8 mouse cellular contexts compared by ENCODE assay signal in genomic region chr7:81827806-81828667, GRCm38 (mm10). TPM values are rescaled to one million over a fixed set of nuclear protein-coding genes. Genes with fewer than 3 reads are reported as not detected.
DNase-seq lines count a peak whose midpoint lies in the region; ATAC-seq and TF ChIP-seq lines count a peak whose summit lies in the region.

No protein-coding gene starts in this region.

- H3K9ac ChIP-seq in heart, adult 2 months (ENCODE audit: low read depth, low read length) = peak overlapping the region; percentile 93
- peak overlapping the region; percentile 80 for H3K9ac ChIP-seq in ES-E14 (ENCODE audit: insufficient read depth, low read depth, low read length, poor library complexity, severe bottlenecking)
- peak overlapping the region; percentile 87 for H3K9ac ChIP-seq in forebrain, embryonic 12.5 days
- H3K9ac ChIP-seq in kidney, embryonic 16.5 days (replicated peaks; ENCODE audit: low read length) = peak overlapping the region; percentile 75
- H3K9ac ChIP-seq in midbrain, embryonic 13.5 days (replicated peaks) = peak overlapping the region; percentile 90

- intact Hi-C loops in heart, adult 2 months (cut with DNase I) = loop anchor here (2.0 kb wide), 2 partner anchors 35 to 105 kb away; no protein-coding TSS in a partner anchor
- intact Hi-C loops in gastrocnemius, postnatal 36 days (cut with DNase I) = loop anchor here (5.0 kb wide), 1 partner anchor 34 kb away; no protein-coding TSS in a partner anchor

- no peak for TF ChIP-seq EP300 in heart, adult 2 months (IDR thresholded peaks at IDR 0.05; ENCODE audit: insufficient read depth, low read depth, low read length)

- 13% methylated on average over 17 of the region's 17 CpGs for WGBS in heart, adult 2 months
- 21% methylated on average over 17 of the region's 17 CpGs for whole genome bisulfite sequencing in forebrain, embryonic 12.5 days
- 24% methylated on average over 17 of the region's 17 CpGs for WGBS in kidney, embryonic 16.5 days
- 27% methylated on average over 17 of the region's 17 CpGs for WGBS in midbrain, embryonic 13.5 days

- H3K36me3 ChIP-seq in heart, adult 2 months (ENCODE audit: control insufficient read depth, insufficient read depth, low read length) = peaks cover 21% of the 10 kb centered on the region
- H3K36me3 ChIP-seq in ES-E14 (ENCODE audit: control insufficient read depth, insufficient read depth, low read length, poor library complexity, severe bottlenecking) = 0 out of 2 replicates have a peak, but pooled peaks cover 2% of the 10 kb centered on the region
- H3K36me3 ChIP-seq in forebrain, embryonic 12.5 days (replicated peaks) = no peaks in the 10 kb centered on the region
- no peaks in the 10 kb centered on the region for H3K36me3 ChIP-seq in kidney, embryonic 16.5 days (ENCODE audit: insufficient read depth, low read length)
- no peaks in the 10 kb centered on the region for H3K36me3 ChIP-seq in midbrain, embryonic 13.5 days

- H3K4me1 ChIP-seq in heart, adult 2 months (ENCODE audit: control insufficient read depth, insufficient read depth, low read length) = peaks cover 18% of the 10 kb centered on the region
- H3K4me1 ChIP-seq in ES-E14 (ENCODE audit: control insufficient read depth in 2 of 2, insufficient read depth in 2 of 2, low read length in 2 of 2, poor library complexity in 1 of 2) = peaks cover 2 to 5% of the 10 kb centered on the region in 2 experiments; a peak in 3 of 4 replicates
- peaks cover 40% of the 10 kb centered on the region for H3K4me1 ChIP-seq in forebrain, embryonic 12.5 days
- H3K4me1 ChIP-seq in kidney, embryonic 16.5 days (ENCODE audit: insufficient read depth, low read length) = peaks cover 38% of the 10 kb centered on the region
- H3K4me1 ChIP-seq in midbrain, embryonic 13.5 days (replicated peaks) = peaks cover 44% of the 10 kb centered on the region

- peaks cover 5% of the 10 kb centered on the region for H3K79me2 ChIP-seq in heart, adult 2 months (replicated peaks; ENCODE audit: control insufficient read depth, insufficient read depth, low read length)

- ATAC-seq in forebrain, embryonic 12.5 days (ENCODE audit: low FRiP score) = peak; percentile 4; the same call in 1 of the 2 replicates
- ATAC-seq in kidney, embryonic 16.5 days (ENCODE audit: low FRiP score, low TSS enrichment) = no peak
- ATAC-seq in midbrain, embryonic 13.5 days = no peak; the same call in 1 of the 2 replicates

- TF ChIP-seq CTCF in heart, adult 2 months (IDR thresholded peaks at IDR 0.05) = no peak

- H3K9me3 ChIP-seq in ES-E14 (ENCODE audit: control insufficient read depth, insufficient read depth, low read depth, low read length) = no peaks in the 10 kb centered on the region
- H3K9me3 ChIP-seq in forebrain, embryonic 12.5 days = no peaks in the 10 kb centered on the region
- H3K9me3 ChIP-seq in kidney, embryonic 16.5 days (ENCODE audit: low read length) = no peaks in the 10 kb centered on the region
- no peaks in the 10 kb centered on the region for H3K9me3 ChIP-seq in midbrain, embryonic 13.5 days

- peak overlapping the region; percentile 79 for H3K4me2 ChIP-seq in forebrain, embryonic 12.5 days
- H3K4me2 ChIP-seq in kidney, embryonic 16.5 days (replicated peaks; ENCODE audit: low read depth, low read length) = peak overlapping the region; percentile 90
- peak overlapping the region; percentile 82 for H3K4me2 ChIP-seq in midbrain, embryonic 13.5 days (replicated peaks)

- no peak for TF ChIP-seq POLR2A in heart, adult 2 months (IDR thresholded peaks at IDR 0.05; ENCODE audit: insufficient read depth, low read depth, low read length)

- H3K4me3 ChIP-seq in heart, adult 2 months = peak overlapping the region; percentile 91
- H3K4me3 ChIP-seq in ES-E14 (ENCODE audit: insufficient read depth in 1 of 2, low read depth in 1 of 2, low read length in 2 of 2, poor library complexity in 1 of 2, severe bottlenecking in 1 of 2) = peak overlapping the region; percentile 80 to 88
- peak overlapping the region; percentile 86 for H3K4me3 ChIP-seq in forebrain, embryonic 12.5 days (replicated peaks)
- peak overlapping the region; percentile 74 for H3K4me3 ChIP-seq in kidney, embryonic 16.5 days (ENCODE audit: low read length)
- H3K4me3 ChIP-seq in midbrain, embryonic 13.5 days (replicated peaks) = peak overlapping the region; percentile 84

- H3K27me3 ChIP-seq in heart, adult 2 months (ENCODE audit: control insufficient read depth, insufficient read depth, low read length) = no peaks in the 10 kb centered on the region
- no peaks in the 10 kb centered on the region for H3K27me3 ChIP-seq in forebrain, embryonic 12.5 days
- no peaks in the 10 kb centered on the region for H3K27me3 ChIP-seq in kidney, embryonic 16.5 days (ENCODE audit: insufficient read depth, low read length)
- no peaks in the 10 kb centered on the region for H3K27me3 ChIP-seq in midbrain, embryonic 13.5 days

- H3K27ac ChIP-seq in heart, adult 2 months = peak overlapping the region; percentile 90
- no peak overlapping the region for H3K27ac ChIP-seq in ES-E14 (ENCODE audit: insufficient read depth, low read depth, low read length, poor library complexity, severe bottlenecking)
- peak overlapping the region; percentile 97 for H3K27ac ChIP-seq in forebrain, embryonic 12.5 days
- peak overlapping the region; percentile 94 for H3K27ac ChIP-seq in kidney, embryonic 16.5 days (ENCODE audit: low read length)
- peak overlapping the region; percentile 97 for H3K27ac ChIP-seq in midbrain, embryonic 13.5 days

- in situ Hi-C loops in ES-E14 (cut with MboI; ENCODE audit: low sequenced_read_pairs in 2 of 2, unreplicated experiment in 2 of 2) = no loop called here

- DNase-seq in heart, adult 2 months = no peak
- no peak for DNase-seq in heart, adult 8-10 months (ENCODE audit: low spot score)
- DNase-seq in ES-E14 (ENCODE audit: low read depth, low spot score) = no peak
- DNase-seq in gastrocnemius, postnatal 36 days = no peak
- no peak for DNase-seq in cerebellum, postnatal 25 days

TF ChIP-seq in ES-E14, 5 proteins besides CTCF, POLR2A, EP300 and RAD21:
- TF ChIP-seq ZC3H11A (IDR thresholded peaks at IDR 0.05; ENCODE audit: borderline replicate concordance, low read depth, low read length) (no peak), HCFC1 (IDR thresholded peaks at IDR 0.05; ENCODE audit: borderline replicate concordance, insufficient read depth, low read length) (no peak), MAFK (IDR thresholded peaks at IDR 0.05; ENCODE audit: insufficient read depth, low read depth, low read length) (no peak), CHD2 (IDR thresholded peaks at IDR 0.05; ENCODE audit: low read depth, low read length) (no peak), ZNF384 (IDR thresholded peaks at IDR 0.05; ENCODE audit: low read depth, low read length) (no peak)

RNA-seq across cellular contexts. Expression of gene Btbd1, which starts 1.2 kb away (rescaled TPM):
- 100 to 1,000 TPM; 128 to 146 TPM for total RNA-seq in heart, adult 2 months (2021)
- 50.6 and 118 TPM in 2 replicates for polyA plus RNA-seq in heart, adult 2 months (2012; rRNA removed)
- 100 to 1,000 TPM; 134 to 162 (median 154) TPM for total RNA-seq in heart, adult 8-10 months (2022)
- 26.5 and 28.2 TPM in 2 replicates for total RNA-seq in ES-E14 (2012; rRNA removed)
- polyA plus RNA-seq in forebrain, embryonic 12.5 days (2016; fragmentation: Nextera tagmentation; extraction: Ambion mirVana) = 101 and 102 TPM in 2 replicates
- 52.1 and 62.1 TPM in 2 replicates for polyA plus RNA-seq in kidney, embryonic 16.5 days (2015; fragmentation: Nextera tagmentation; extraction: Ambion mirVana)
- 90.1 and 93.6 TPM in 2 replicates for polyA plus RNA-seq in midbrain, embryonic 13.5 days (2015; fragmentation: Nextera tagmentation; extraction: Ambion mirVana)
- 100 to 1,000 TPM; 121 to 158 TPM for total RNA-seq in gastrocnemius, postnatal 36 days (2021)

RNA-seq across cellular contexts. Expression of gene Gm10160, which starts 27.6 kb away (rescaled TPM):
- total RNA-seq in heart, adult 2 months (2021) = not detected
- polyA plus RNA-seq in heart, adult 2 months (2012; rRNA removed) = not detected in 2 replicates
- not detected for total RNA-seq in heart, adult 8-10 months (2022)
- total RNA-seq in ES-E14 (2012; rRNA removed) = not detected in 2 replicates
- not detected in 2 replicates for polyA plus RNA-seq in forebrain, embryonic 12.5 days (2016; fragmentation: Nextera tagmentation; extraction: Ambion mirVana)
- not detected in 2 replicates for polyA plus RNA-seq in kidney, embryonic 16.5 days (2015; fragmentation: Nextera tagmentation; extraction: Ambion mirVana)
- not detected in 2 replicates for polyA plus RNA-seq in midbrain, embryonic 13.5 days (2015; fragmentation: Nextera tagmentation; extraction: Ambion mirVana)
- not detected for total RNA-seq in gastrocnemius, postnatal 36 days (2021)

RNA-seq across cellular contexts. Expression of gene Tm6sf1, which starts 30.8 kb away (rescaled TPM):
- total RNA-seq in heart, adult 2 months (2021) = 10 to 100 TPM in 1 of 2 experiments, 1 to 10 TPM in 1; 9.1 to 12.6 TPM
- 21.4 and 28.5 TPM in 2 replicates for polyA plus RNA-seq in heart, adult 2 months (2012; rRNA removed)
- total RNA-seq in heart, adult 8-10 months (2022) = 10 to 100 TPM in 1 of 4 experiments, 1 to 10 TPM in 3; 8.0 to 10.9 (median 8.8) TPM
- 2.2 and 2.3 TPM in 2 replicates for total RNA-seq in ES-E14 (2012; rRNA removed)
- 8.5 and 9.6 TPM in 2 replicates for polyA plus RNA-seq in forebrain, embryonic 12.5 days (2016; fragmentation: Nextera tagmentation; extraction: Ambion mirVana)
- 13.2 and 14.3 TPM in 2 replicates for polyA plus RNA-seq in kidney, embryonic 16.5 days (2015; fragmentation: Nextera tagmentation; extraction: Ambion mirVana)
- polyA plus RNA-seq in midbrain, embryonic 13.5 days (2015; fragmentation: Nextera tagmentation; extraction: Ambion mirVana) = 8.1 and 9.8 TPM in 2 replicates
- 10 to 100 TPM; 10.8 to 13.5 TPM for total RNA-seq in gastrocnemius, postnatal 36 days (2021)

RNA-seq across cellular contexts. Expression of gene 3110040N11Rik, which starts 38.8 kb away (rescaled TPM):
- total RNA-seq in heart, adult 2 months (2021) = 10 to 100 TPM; 22.4 to 26.0 TPM
- 25.4 and 27.9 TPM in 2 replicates for polyA plus RNA-seq in heart, adult 2 months (2012; rRNA removed)
- 10 to 100 TPM; 29.1 to 34.0 (median 32.1) TPM for total RNA-seq in heart, adult 8-10 months (2022)
- total RNA-seq in ES-E14 (2012; rRNA removed) = 27.1 and 36.1 TPM in 2 replicates
- polyA plus RNA-seq in forebrain, embryonic 12.5 days (2016; fragmentation: Nextera tagmentation; extraction: Ambion mirVana) = 42.2 and 43.3 TPM in 2 replicates
- polyA plus RNA-seq in kidney, embryonic 16.5 days (2015; fragmentation: Nextera tagmentation; extraction: Ambion mirVana) = 47.4 and 51.8 TPM in 2 replicates
- polyA plus RNA-seq in midbrain, embryonic 13.5 days (2015; fragmentation: Nextera tagmentation; extraction: Ambion mirVana) = 51.3 and 55.1 TPM in 2 replicates
- total RNA-seq in gastrocnemius, postnatal 36 days (2021) = 10 to 100 TPM; 16.2 to 16.3 TPM
